Mouse (Mus musculus) myocyte (in vitro differentiated cells): ENCODE data around the gene Ccdc171. TPM values are rescaled to one million over a fixed set of nuclear protein-coding genes. Genes with fewer than 3 reads are reported as not detected.

ENCODE experiments used
- H3K27me3 ChIP-seq: one replicate; pipeline ENCODE4 v1.6.1; 2011; ENCODE audit not compliant: control insufficient read depth, insufficient read depth, insufficient read length
- H3K36me3 ChIP-seq: one replicate; pipeline ENCODE4 v1.6.1; 2011; ENCODE audit not compliant: control insufficient read depth, insufficient read depth
- H3K4me2 ChIP-seq: one replicate; pipeline ENCODE4 v1.6.1; 2011; ENCODE audit warnings: low read depth, control low read depth
- H3K4me3 ChIP-seq: one replicate; pipeline ENCODE4 v1.5.1; 2011; ENCODE audit warnings: mild to moderate bottlenecking, control low read depth, moderate library complexity
- H3K79me2 ChIP-seq: one replicate; pipeline ENCODE4 v1.6.1; 2011; ENCODE audit not compliant: control insufficient read depth, insufficient read depth
- H3ac ChIP-seq: one replicate; pipeline ENCODE4 v1.6.1; 2011; ENCODE audit not compliant: control insufficient read depth, insufficient read length
- CEBPB ChIP-seq: IDR thresholded peaks from 2 replicates; pipeline ENCODE4 v1.6.1; 2011; ENCODE audit warnings: mild to moderate bottlenecking, moderate library complexity; ENCODE audit not compliant: poor library complexity, insufficient read depth, severe bottlenecking
- E2F4 ChIP-seq: IDR thresholded peaks from one replicate; pipeline ENCODE4 v1.6.1; 2011; ENCODE audit warnings: mild to moderate bottlenecking, control low read depth, moderate library complexity; ENCODE audit not compliant: insufficient read depth
- MAX ChIP-seq: IDR thresholded peaks from one replicate; pipeline ENCODE4 v1.6.1; 2011; ENCODE audit warnings: low read depth, mild to moderate bottlenecking, control low read depth
- MYOD1 ChIP-seq, 3 experiments: IDR thresholded peaks; one replicate each; pipeline ENCODE4 v1.6.1; 2011; ENCODE audit warnings: control low read depth in 2 of 3, low read depth in 2 of 3, mild to moderate bottlenecking in 2 of 3, moderate library complexity in 1 of 3; ENCODE audit not compliant: insufficient read length in 2 of 3, control insufficient read depth in 1 of 3
- MYOG ChIP-seq, 3 experiments: IDR thresholded peaks; one replicate each; pipeline ENCODE4 v1.6.1; 2011; ENCODE audit warnings: control low read depth in 2 of 3, low read depth in 2 of 3, mild to moderate bottlenecking in 2 of 3; ENCODE audit not compliant: insufficient read length in 2 of 3, control insufficient read depth in 1 of 3, insufficient read depth in 1 of 3
- POLR2A ChIP-seq: IDR thresholded peaks from one replicate; pipeline ENCODE4 v1.6.1; 2011; ENCODE audit warnings: low read depth, mild to moderate bottlenecking, control low read depth, moderate library complexity; ENCODE audit not compliant: insufficient read length
- POLR2AphosphoS2 ChIP-seq: IDR thresholded peaks from one replicate; pipeline ENCODE4 v1.6.1; 2011; ENCODE audit warnings: low read depth, control low read depth; ENCODE audit not compliant: insufficient read length
- REST ChIP-seq: IDR thresholded peaks from one replicate; pipeline ENCODE4 v1.6.1; 2011; ENCODE audit warnings: mild to moderate bottlenecking, control low read depth, moderate library complexity; ENCODE audit not compliant: insufficient read depth, insufficient read length
- SRF ChIP-seq: IDR thresholded peaks from one replicate; pipeline ENCODE4 v1.6.1; 2011; ENCODE audit warnings: low read depth; ENCODE audit not compliant: control insufficient read depth, insufficient read length
- TCF12 ChIP-seq: IDR thresholded peaks from one replicate; pipeline ENCODE4 v1.6.1; 2011; ENCODE audit warnings: mild to moderate bottlenecking, control low read depth; ENCODE audit not compliant: poor library complexity, insufficient read depth, severe bottlenecking
- TCF3 ChIP-seq: IDR thresholded peaks from one replicate; pipeline ENCODE4 v1.6.1; 2011; ENCODE audit warnings: low read depth, control low read depth; ENCODE audit not compliant: insufficient read length
- USF1 ChIP-seq: IDR thresholded peaks from one replicate; pipeline ENCODE4 v1.6.1; 2011; ENCODE audit warnings: low read depth, mild to moderate bottlenecking, control low read depth, moderate library complexity
- polyA plus RNA-seq: library from polyadenylated mRNA; unstranded; fragments of >200 nt; fragmentation: generic; extraction: Trizol; gene quantifications from one replicate; pipeline ENCODE4 v1.2.1, GENCODE M21; 2012; ENCODE audit warnings: missing spikeins

Ccdc171 gene
- 0.26 TPM for polyA plus RNA-seq

- peak within 1 kb of the TSS; percentile 15 for H3ac ChIP-seq
- peak within 1 kb of the TSS; percentile 78 for H3K4me3 ChIP-seq
- no peaks in the 10 kb centered on the region for H3K27me3 ChIP-seq
- no peaks in the 10 kb centered on the region for H3K36me3 ChIP-seq
- H3K4me2 ChIP-seq: peak within 1 kb of the TSS; percentile 91
- TF ChIP-seq MYOG (IDR thresholded peaks at IDR 0.05; ENCODE audit: control insufficient read depth in 1 of 3, insufficient read depth in 1 of 3, insufficient read length in 2 of 3, low read depth in 2 of 3) (peak in 1 of 3 experiments; percentile 3), POLR2A (peak; percentile 96), SRF (no peak), MAX (no peak), TCF3 (no peak), REST (no peak), MYOD1 (IDR thresholded peaks at IDR 0.05; ENCODE audit: control insufficient read depth in 1 of 3, insufficient read length in 2 of 3, low read depth in 2 of 3) (peak in 1 of 3 experiments; percentile 5), POLR2AphosphoS2 (peak; percentile 97), USF1 (no peak)
- no peaks in the 10 kb centered on the region for H3K79me2 ChIP-seq
Measured at GRCm38 (mm10) chr4:83524843-83525689, at the start of gene Ccdc171. Gene Ccdc171 (plus strand): TSS chr4:83525545.

GRCm38 (mm10) chr4:83485250-83485649 is 40.1 kb upstream of the Ccdc171 start:
- Histone ChIP-seq H3K4me3 (peak overlapping the region; percentile 40), H3K79me2 (peaks cover 40% of the 10 kb centered on the region), H3K36me3 (peaks cover 15% of the 10 kb centered on the region), H3K4me2 (peak overlapping the region; percentile 91), H3K27me3 (no peaks in the 10 kb centered on the region), H3ac (peak overlapping the region; percentile 78)
- TF ChIP-seq POLR2A (no peak), REST (no peak), TCF3 (no peak), POLR2AphosphoS2 (no peak), MYOG (IDR thresholded peaks at IDR 0.05; ENCODE audit: control insufficient read depth in 1 of 3, insufficient read depth in 1 of 3, insufficient read length in 2 of 3, low read depth in 2 of 3) (no peak), MAX (no peak), E2F4 (no peak), TCF12 (no peak), MYOD1 (IDR thresholded peaks at IDR 0.05; ENCODE audit: control insufficient read depth in 1 of 3, insufficient read length in 2 of 3, low read depth in 2 of 3) (no peak), CEBPB (no peak), SRF (no peak), USF1 (no peak)

DNA sequence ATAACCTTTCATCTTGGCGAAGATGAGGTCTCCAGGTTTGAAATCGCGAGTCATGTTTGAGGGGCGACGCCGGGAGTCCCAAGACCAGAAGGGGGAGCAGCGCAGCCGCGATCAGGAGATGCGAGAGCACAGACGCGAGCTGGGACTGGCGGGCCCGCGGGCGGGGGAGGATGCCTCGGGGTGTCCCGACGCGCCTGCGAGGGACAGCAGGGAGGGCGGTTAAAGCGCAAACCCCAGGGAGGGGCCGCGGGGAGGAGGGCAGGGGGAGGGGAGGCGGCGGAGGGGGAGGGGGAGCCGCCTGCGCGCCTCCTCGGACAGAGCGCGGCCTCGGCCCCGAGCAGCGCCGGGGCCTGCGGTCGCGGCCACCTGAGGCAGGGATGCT is 39.6 kb upstream of the Ccdc171 start:
- Histone ChIP-seq H3K79me2 (peaks cover 40% of the 10 kb centered on the region), H3K36me3 (peaks cover 15% of the 10 kb centered on the region), H3ac (peak overlapping the region; percentile 78), H3K4me2 (peak overlapping the region; percentile 91), H3K27me3 (no peaks in the 10 kb centered on the region), H3K4me3 (peak overlapping the region; percentile 40)
- TF ChIP-seq POLR2A: peak; percentile 46
- TF ChIP-seq MYOG (IDR thresholded peaks at IDR 0.05; ENCODE audit: control insufficient read depth in 1 of 3, insufficient read depth in 1 of 3, insufficient read length in 2 of 3, low read depth in 2 of 3): peak in 1 of 3 experiments; percentile 18
- no peak for TF ChIP-seq E2F4

GRCm38 (mm10) chr4:83486117-83486901 is 39.0 kb upstream of the Ccdc171 start, which contains the start of gene Psip1:
Gene Psip1 (minus strand): TSS chr4:83486459.
- peak within 1 kb of the TSS; percentile 78 for H3ac ChIP-seq
- peaks cover 15% of the 10 kb centered on the region for H3K36me3 ChIP-seq
- H3K27me3 ChIP-seq: no peaks in the 10 kb centered on the region
- H3K4me3 ChIP-seq: peak within 1 kb of the TSS; percentile 40
- H3K4me2 ChIP-seq: peak within 1 kb of the TSS; percentile 96
- H3K79me2 ChIP-seq: peaks cover 40% of the 10 kb centered on the region
- TF ChIP-seq POLR2AphosphoS2 (peak; percentile 86), MYOG (IDR thresholded peaks at IDR 0.05; ENCODE audit: control insufficient read depth in 1 of 3, insufficient read depth in 1 of 3, insufficient read length in 2 of 3, low read depth in 2 of 3) (peak in 2 of 3 experiments; percentile 33 to 56), E2F4 (no peak), MYOD1 (IDR thresholded peaks at IDR 0.05; ENCODE audit: control insufficient read depth in 1 of 3, insufficient read length in 2 of 3, low read depth in 2 of 3) (peak in 2 of 3 experiments; percentile 17 to 62), TCF3 (peak; percentile 44), SRF (no peak), MAX (no peak), POLR2A (peak; percentile 92), TCF12 (no peak)
